Mouse (Mus musculus) forebrain, embryonic 12.5 days (tissue): ENCODE measurements at regions not wholly inside any gene's neighbourhood (a gene's known extent, or its start where the extent isn't known, plus 50 kb on each side); places are given as distances from the start of the nearest gene placed in this dataset.
A peak's percentile ranks its signal among the peaks of the same experiment; 100 is the strongest.

ENCODE experiments used
- ATAC-seq: fragments of 200-750 bp; cut with Nextera tagmentation; 2 replicates; pipeline ENCODE4 v1.8.0; 2017; ENCODE audit warnings: moderate TSS enrichment; ENCODE audit not compliant: low FRiP score
- H3K27ac ChIP-seq: fragments of 300-500 bp; sonication (generic); 2 replicates; pipeline ENCODE4 v1.5.1; 2016; ENCODE audit warnings: mild to moderate bottlenecking
- H3K27me3 ChIP-seq: fragments of 300-500 bp; sonication (generic); 2 replicates; pipeline ENCODE4 v1.6.1; 2016; ENCODE audit warnings: mild to moderate bottlenecking
- H3K36me3 ChIP-seq: fragments of 300-500 bp; sonication (generic); replicated peaks from 2 replicates; pipeline ENCODE4 v1.6.1; 2016; ENCODE audit warnings: mild to moderate bottlenecking
- H3K4me1 ChIP-seq: fragments of 300-500 bp; sonication (generic); 2 replicates; pipeline ENCODE4 v1.6.1; 2016
- H3K4me2 ChIP-seq: fragments of 300-500 bp; sonication (generic); 2 replicates; pipeline ENCODE4 v1.6.1; 2016; ENCODE audit warnings: mild to moderate bottlenecking, moderate library complexity
- H3K4me3 ChIP-seq: fragments of 300-500 bp; sonication (generic); replicated peaks from 2 replicates; pipeline ENCODE4 v1.5.1; 2016; ENCODE audit warnings: mild to moderate bottlenecking
- H3K9ac ChIP-seq: fragments of 300-500 bp; sonication (generic); 2 replicates; pipeline ENCODE4 v1.6.1; 2016; ENCODE audit warnings: mild to moderate bottlenecking
- H3K9me3 ChIP-seq: fragments of 300-500 bp; sonication (generic); 2 replicates; pipeline ENCODE4 v1.6.1; 2016
- WGBS: fragments of 180-500 bp; shearing (Covaris S2); methylation state at CpG from one replicate; pipeline ENCODE4 v1.1.7; 2016; 5-methylcytosine and 5-hydroxymethylcytosine counted together

- peaks cover 29% of the 10 kb centered on the region for H3K4me1 ChIP-seq
- no peaks in the 10 kb centered on the region for H3K9me3 ChIP-seq
- H3K36me3 ChIP-seq: no peaks in the 10 kb centered on the region
- no peak overlapping the region for H3K4me3 ChIP-seq
- no peak for ATAC-seq
- H3K4me2 ChIP-seq: 0 out of 2 replicates have a peak overlapping the region, but pooled peaks have one; percentile 4
- no peak overlapping the region for H3K27ac ChIP-seq
- 16% methylated on average over 9 of the region's 9 CpGs for WGBS
- no peak overlapping the region for H3K9ac ChIP-seq
- H3K27me3 ChIP-seq: 0 out of 2 replicates have a peak, but pooled peaks cover 6% of the 10 kb centered on the region
Measured at GRCm38 (mm10) chr10:42072758-42073157, 54.5 kb upstream of the Armc2 start.

- no peak overlapping the region for H3K9ac ChIP-seq
- ATAC-seq: no peak
- H3K27ac ChIP-seq: no peak overlapping the region
- H3K4me2 ChIP-seq: peak overlapping the region; percentile 32; the same call in 1 of the 2 replicates
- H3K4me1 ChIP-seq: peaks cover 29% of the 10 kb centered on the region
- H3K27me3 ChIP-seq: 0 out of 2 replicates have a peak, but pooled peaks cover 6% of the 10 kb centered on the region
- 42% methylated on average over 3 of the region's 3 CpGs for WGBS
- no peaks in the 10 kb centered on the region for H3K9me3 ChIP-seq
- no peaks in the 10 kb centered on the region for H3K36me3 ChIP-seq
- no peak overlapping the region for H3K4me3 ChIP-seq
Measured at GRCm38 (mm10) chr10:42072131-42072530, 53.9 kb upstream of the Armc2 start.

- Histone ChIP-seq H3K4me2 (peak overlapping the region; percentile 32), H3K9ac (peak overlapping the region; percentile 40; the same call in 1 of the 2 replicates), H3K4me3 (no peak overlapping the region), H3K27me3 (0 out of 2 replicates have a peak, but pooled peaks cover 6% of the 10 kb centered on the region), H3K27ac (peak overlapping the region; percentile 66; the same call in 1 of the 2 replicates), H3K36me3 (no peaks in the 10 kb centered on the region), H3K4me1 (peaks cover 29% of the 10 kb centered on the region), H3K9me3 (no peaks in the 10 kb centered on the region)
- ATAC-seq: peak; percentile 78
- 20% methylated on average over 7 of the region's 8 CpGs for WGBS
Measured at GRCm38 (mm10) chr10:42071404-42072024, 53.3 kb upstream of the Armc2 start.

- Histone ChIP-seq H3K4me2 (peak overlapping the region; percentile 32; the same call in 1 of the 2 replicates), H3K9ac (no peak overlapping the region)
- 20% methylated on average over 10 of the region's 10 CpGs for WGBS
Measured at GRCm38 (mm10) chr10:42070611-42071403, 52.6 kb upstream of the Armc2 start.

GRCm38 (mm10) chr10:42069751-42070150 is 51.5 kb upstream of the Armc2 start:
- 91% methylated on average over 8 of the region's 8 CpGs for WGBS
- no peak overlapping the region for H3K4me3 ChIP-seq
- ATAC-seq: no peak

More at GRCm38 (mm10) chr10:42070611-42071403, 52.6 kb upstream of the Armc2 start:
- no peak overlapping the region for H3K4me3 ChIP-seq
- 0 out of 2 replicates have a peak, but pooled peaks cover 6% of the 10 kb centered on the region for H3K27me3 ChIP-seq
- H3K27ac ChIP-seq: peak overlapping the region; percentile 66; the same call in 1 of the 2 replicates
- peak; percentile 25; the same call in 1 of the 2 replicates for ATAC-seq
- no peaks in the 10 kb centered on the region for H3K36me3 ChIP-seq
- no peaks in the 10 kb centered on the region for H3K9me3 ChIP-seq
- peaks cover 29% of the 10 kb centered on the region for H3K4me1 ChIP-seq

GRCm38 (mm10) chr10:42068497-42068896 is 50.3 kb upstream of the Armc2 start:
- WGBS: 85% methylated on average over 2 of the region's 2 CpGs
- Histone ChIP-seq H3K9me3 (no peaks in the 10 kb centered on the region), H3K4me2 (no peak overlapping the region), H3K36me3 (no peaks in the 10 kb centered on the region), H3K4me3 (no peak overlapping the region), H3K4me1 (peaks cover 29% of the 10 kb centered on the region), H3K9ac (no peak overlapping the region), H3K27ac (no peak overlapping the region), H3K27me3 (0 out of 2 replicates have a peak, but pooled peaks cover 4% of the 10 kb centered on the region)
- ATAC-seq: no peak

More at GRCm38 (mm10) chr10:42069751-42070150, 51.5 kb upstream of the Armc2 start:
- Histone ChIP-seq H3K4me2 (no peak overlapping the region), H3K27me3 (0 out of 2 replicates have a peak, but pooled peaks cover 6% of the 10 kb centered on the region), H3K9ac (no peak overlapping the region), H3K9me3 (no peaks in the 10 kb centered on the region), H3K27ac (no peak overlapping the region), H3K36me3 (no peaks in the 10 kb centered on the region), H3K4me1 (peaks cover 29% of the 10 kb centered on the region)
